ENCODE assay signal across 26 mouse cellular contexts in genomic region chr19:10086976-10087375, GRCm38 (mm10). TPM values are rescaled to one million over a fixed set of nuclear protein-coding genes. Genes with fewer than 3 reads are reported as not detected.
DNase-seq lines count a peak whose midpoint lies in the region; ATAC-seq and TF ChIP-seq lines count a peak whose summit lies in the region.
"Had no signal": no experiment of that assay in that cellular context is flagged by ENCODE, and none has a peak within 500 bp of the region (broad histone marks: within the 10 kb centered on the region; RNA-seq: fewer than 3 reads in every experiment).

No protein-coding gene starts in this region.

- no peaks in the 10 kb centered on the region for H3K27me3 ChIP-seq in hindbrain, postnatal 0 days (ENCODE audit: insufficient read depth, low read length)
- H3K27me3 ChIP-seq in hindbrain, embryonic 13.5 days = no peaks in the 10 kb centered on the region
- H3K27me3 ChIP-seq: CH12.LX; embryonic facial prominence, embryonic 13.5 days; embryonic facial prominence, embryonic 15.5 days; forebrain, embryonic 13.5 days; forebrain, embryonic 15.5 days; Patski had no signal

- WGBS in hindbrain, postnatal 0 days = 74% methylated on average over 4 of the region's 4 CpGs
- 95% methylated on average over 4 of the region's 4 CpGs for WGBS in hindbrain, embryonic 13.5 days

- H3K27ac ChIP-seq in hindbrain, postnatal 0 days = no peak overlapping the region
- no peak overlapping the region for H3K27ac ChIP-seq in hindbrain, embryonic 13.5 days
- H3K27ac ChIP-seq: embryonic facial prominence, embryonic 13.5 days; embryonic facial prominence, embryonic 15.5 days; forebrain, embryonic 13.5 days; forebrain, embryonic 15.5 days had no signal

- no peak overlapping the region for H3K4me3 ChIP-seq in hindbrain, postnatal 0 days (ENCODE audit: low read length)
- H3K4me3 ChIP-seq in hindbrain, embryonic 13.5 days = no peak overlapping the region
- H3K4me3 ChIP-seq: embryonic facial prominence, embryonic 13.5 days; embryonic facial prominence, embryonic 15.5 days; erythroblast, embryonic 14.5 days; forebrain, embryonic 13.5 days; forebrain, embryonic 15.5 days had no signal

- DNase-seq in hindbrain, postnatal 0 days (ENCODE audit: low spot score) = no peak
- DNase-seq in fibroblast of lung, adult 2 months (ENCODE audit: low read depth) = peak; percentile 72
- DNase-seq in testis, postnatal 14 days (ENCODE audit: low spot score) = peak; percentile 76
- DNase-seq in adrenal gland, postnatal 10 days = no peak
- DNase-seq: adrenal gland, adult 8-10 months; adrenal gland, postnatal 25 days; B cell, adult 2 months; cerebellum, adult 11 months; cerebellum, adult 18-20 months; cerebellum, adult 8-10 months; cerebellum, adult 9-11 months; cerebellum, postnatal 14 days; cerebellum, postnatal 36 days; embryo, embryonic 11 days; forebrain, postnatal 0 days had no signal

- H3K4me2 ChIP-seq in hindbrain, postnatal 0 days (ENCODE audit: low read depth, low read length) = no peak overlapping the region
- no peak overlapping the region for H3K4me2 ChIP-seq in hindbrain, embryonic 13.5 days
- H3K4me2 ChIP-seq: embryonic facial prominence, embryonic 13.5 days; embryonic facial prominence, embryonic 15.5 days; forebrain, embryonic 13.5 days; forebrain, embryonic 15.5 days had no signal

- no peak for TF ChIP-seq CTCF in hindbrain, postnatal 0 days (IDR thresholded peaks at IDR 0.05; ENCODE audit: low read depth)

- H3K9ac ChIP-seq in hindbrain, postnatal 0 days (replicated peaks; ENCODE audit: low read length) = no peak overlapping the region
- H3K9ac ChIP-seq in hindbrain, embryonic 13.5 days = no peak overlapping the region
- H3K9ac ChIP-seq: embryonic facial prominence, embryonic 13.5 days; embryonic facial prominence, embryonic 15.5 days; forebrain, embryonic 13.5 days; forebrain, embryonic 15.5 days; forebrain, postnatal 0 days had no signal

- peak; percentile 22; the same call in 1 of the 2 replicates for ATAC-seq in hindbrain, postnatal 0 days
- ATAC-seq in hindbrain, embryonic 13.5 days (ENCODE audit: low FRiP score) = no peak
- ATAC-seq: activated CD4-positive, CD25-positive, alpha-beta regulatory T cell, adult 4 months; CD4-positive, CD25-positive, alpha-beta regulatory T cell, adult 4 months; forebrain, embryonic 13.5 days; forebrain, embryonic 15.5 days; forebrain, postnatal 0 days; Patski had no signal

- H3K4me1 ChIP-seq in hindbrain, postnatal 0 days (ENCODE audit: insufficient read depth, low read length) = no peaks in the 10 kb centered on the region
- H3K4me1 ChIP-seq in hindbrain, embryonic 13.5 days (replicated peaks) = no peaks in the 10 kb centered on the region
- H3K4me1 ChIP-seq: embryonic facial prominence, embryonic 13.5 days; embryonic facial prominence, embryonic 15.5 days; forebrain, embryonic 13.5 days; forebrain, embryonic 15.5 days had no signal

- peaks cover 85% of the 10 kb centered on the region for H3K36me3 ChIP-seq in hindbrain, postnatal 0 days (ENCODE audit: insufficient read depth, low read length)
- peaks cover 97% of the 10 kb centered on the region for H3K36me3 ChIP-seq in hindbrain, embryonic 13.5 days

- H3K9me3 ChIP-seq in hindbrain, postnatal 0 days (ENCODE audit: low read length) = no peaks in the 10 kb centered on the region
- H3K9me3 ChIP-seq in hindbrain, embryonic 13.5 days = no peaks in the 10 kb centered on the region
- H3K9me3 ChIP-seq: embryonic facial prominence, embryonic 13.5 days; embryonic facial prominence, embryonic 15.5 days; forebrain, embryonic 13.5 days; forebrain, embryonic 15.5 days; G1E had no signal

RNA-seq across cellular contexts. Expression of gene Fads2, which starts 14.6 kb away (rescaled TPM):
- total RNA-seq in hindbrain, postnatal 0 days (2014; rRNA removed) = 318 and 330 TPM in 2 replicates
- 260 and 272 TPM in 2 replicates for polyA plus RNA-seq in hindbrain, postnatal 0 days (2015; fragmentation: Nextera tagmentation; extraction: Ambion mirVana)
- polyA plus RNA-seq in hindbrain, embryonic 13.5 days (2015; fragmentation: Nextera tagmentation; extraction: Ambion mirVana) = 149 and 152 TPM in 2 replicates
- 100 to 1,000 TPM; 344 to 595 TPM for total RNA-seq in adrenal gland, postnatal 10 days (2021)

RNA-seq across cellular contexts. Expression of gene Fads3, which starts 45.6 kb away (rescaled TPM):
- 52.5 and 59.0 TPM in 2 replicates for total RNA-seq in hindbrain, postnatal 0 days (2014; rRNA removed)
- polyA plus RNA-seq in hindbrain, postnatal 0 days (2015; fragmentation: Nextera tagmentation; extraction: Ambion mirVana) = 35.1 and 37.4 TPM in 2 replicates
- 15.2 and 18.0 TPM in 2 replicates for polyA plus RNA-seq in hindbrain, embryonic 13.5 days (2015; fragmentation: Nextera tagmentation; extraction: Ambion mirVana)
- total RNA-seq in adrenal gland, postnatal 10 days (2021) = 10 to 100 TPM; 11.1 to 14.7 TPM
- polyA plus RNA-seq: activated CD4-positive, CD25-positive, alpha-beta regulatory T cell, adult 4 months; CD4-positive, CD25-positive, alpha-beta regulatory T cell, adult 4 months had no signal

Comparison
In these comparisons a context has a peak if more than half of its experiments do, and no peak if none do; other contexts are left out.
1. DNase-seq: peak in fibroblast of lung, adult 2 months (single experiment) and testis, postnatal 14 days (single experiment); none in hindbrain, postnatal 0 days (single experiment) and adrenal gland, postnatal 10 days (single experiment).